Mouse (Mus musculus) heart, postnatal 10 days (tissue): ENCODE measurements at regions not wholly inside any gene's neighbourhood (a gene's known extent, or its start where the extent isn't known, plus 50 kb on each side); places are given as distances from the start of the nearest gene placed in this dataset.
A peak's percentile ranks its signal among the peaks of the same experiment; 100 is the strongest.

Source experiments
- DNase-seq, 2 experiments: peaks; one replicate each; pipeline ENCODE4 v3.0.0; 2021
- intact Hi-C: fragments of 180-260 bp; cut with DNase I; formaldehyde crosslinking; loops from one replicate; pipeline ENCODE4 v1.15.1; 2025

GRCm38 (mm10) chr11:19849347-19849811 lies 74.8 kb upstream of the Spred2 start:
- intact Hi-C loops, result no loop called here
- peak in 1 of 2 experiments; percentile 5 for DNase-seq

- intact Hi-C loops, result no loop called here
- no peak for DNase-seq
Measured at GRCm38 (mm10) chr11:19849844-19850420, 74.2 kb upstream of the Spred2 start.

DNA sequence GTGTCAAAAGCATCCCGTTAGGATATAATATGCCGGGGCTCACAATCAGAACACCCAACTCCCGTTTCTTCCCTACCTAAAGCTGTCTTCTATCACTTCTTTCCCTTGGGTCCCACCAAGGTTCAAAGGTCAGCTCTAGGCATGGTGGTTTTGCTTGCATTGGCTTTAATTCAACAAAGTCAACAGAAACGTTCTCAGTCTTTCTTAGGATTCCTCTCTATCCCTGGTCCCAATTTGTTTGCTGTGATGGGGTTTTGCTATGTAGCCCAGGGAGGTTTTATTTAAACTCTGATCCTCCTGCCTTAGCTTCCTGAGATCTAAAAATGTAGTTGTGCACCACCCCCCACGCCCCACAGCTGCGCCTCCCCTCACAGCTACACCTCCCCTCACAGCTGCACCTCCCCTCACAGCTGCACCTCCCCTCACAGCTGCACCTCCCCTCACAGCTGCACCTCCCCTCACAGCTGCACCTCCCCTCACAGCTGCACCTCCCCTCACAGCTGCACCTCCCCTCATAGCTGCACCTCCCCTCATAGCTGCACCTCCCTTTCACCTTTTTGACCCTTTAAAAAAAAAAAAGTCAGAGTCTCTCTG lies 73.1 kb upstream of the Spred2 start:
- intact Hi-C loops, result no loop called here
- no peak for DNase-seq

GRCm38 (mm10) chr11:19861596-19861995 lies 62.6 kb upstream of the Spred2 start:
- DNase-seq, result no peak
- intact Hi-C loops, result no loop called here

DNA sequence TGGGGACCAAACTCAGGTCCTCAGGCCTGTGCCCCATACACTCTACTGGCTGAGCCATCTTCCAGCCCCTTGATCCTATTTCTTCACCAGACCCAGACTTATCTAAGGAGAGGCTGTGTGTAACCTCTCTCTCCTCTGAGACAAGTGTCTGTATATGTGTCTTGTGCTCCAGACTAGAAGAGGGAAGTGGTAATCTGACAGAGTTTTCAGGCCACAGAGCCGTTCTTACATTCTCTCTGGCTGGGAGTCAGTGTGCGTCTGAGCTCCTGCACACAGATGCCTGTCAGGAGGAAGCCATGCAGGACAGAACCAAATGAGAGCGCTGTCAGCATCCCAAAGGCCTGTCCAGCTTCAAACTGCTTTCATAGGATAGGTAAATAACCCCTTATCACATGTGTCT lies 60.8 kb upstream of the Spred2 start:
- intact Hi-C loops, result no loop called here
- DNase-seq, result no peak

- no peak for DNase-seq
- intact Hi-C loops, result no loop called here
Measured at GRCm38 (mm10) chr11:19866262-19866661, 57.9 kb upstream of the Spred2 start.

DNA sequence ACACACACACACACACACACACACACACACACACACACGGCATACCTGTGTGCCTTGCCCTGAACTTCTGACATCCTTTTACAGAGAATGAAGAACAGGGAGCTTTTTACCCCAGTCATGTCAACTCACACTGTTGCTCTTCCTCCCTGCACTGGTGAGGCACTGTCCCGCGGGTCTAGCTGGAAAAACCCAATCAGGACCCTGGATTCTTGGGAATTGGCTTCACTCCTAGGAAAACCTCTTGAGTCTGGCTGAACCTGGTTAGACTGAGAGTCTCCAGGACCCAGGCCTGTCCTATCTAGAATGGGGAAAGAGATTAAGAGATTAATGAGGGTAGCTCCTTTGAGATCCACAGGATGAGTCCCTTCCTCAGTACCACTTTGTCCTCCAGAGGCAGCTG lies 54.5 kb upstream of the Spred2 start:
- intact Hi-C loops, result no loop called here
- DNase-seq, result no peak

- DNase-seq, result no peak
- intact Hi-C loops, result no loop called here
Measured at GRCm38 (mm10) chr11:19870136-19870535, 54.0 kb upstream of the Spred2 start.

- intact Hi-C loops, result no loop called here
- DNase-seq, result no peak
Measured at GRCm38 (mm10) chr11:19873796-19874195, 50.4 kb upstream of the Spred2 start.
